In the genomic region with DNA sequence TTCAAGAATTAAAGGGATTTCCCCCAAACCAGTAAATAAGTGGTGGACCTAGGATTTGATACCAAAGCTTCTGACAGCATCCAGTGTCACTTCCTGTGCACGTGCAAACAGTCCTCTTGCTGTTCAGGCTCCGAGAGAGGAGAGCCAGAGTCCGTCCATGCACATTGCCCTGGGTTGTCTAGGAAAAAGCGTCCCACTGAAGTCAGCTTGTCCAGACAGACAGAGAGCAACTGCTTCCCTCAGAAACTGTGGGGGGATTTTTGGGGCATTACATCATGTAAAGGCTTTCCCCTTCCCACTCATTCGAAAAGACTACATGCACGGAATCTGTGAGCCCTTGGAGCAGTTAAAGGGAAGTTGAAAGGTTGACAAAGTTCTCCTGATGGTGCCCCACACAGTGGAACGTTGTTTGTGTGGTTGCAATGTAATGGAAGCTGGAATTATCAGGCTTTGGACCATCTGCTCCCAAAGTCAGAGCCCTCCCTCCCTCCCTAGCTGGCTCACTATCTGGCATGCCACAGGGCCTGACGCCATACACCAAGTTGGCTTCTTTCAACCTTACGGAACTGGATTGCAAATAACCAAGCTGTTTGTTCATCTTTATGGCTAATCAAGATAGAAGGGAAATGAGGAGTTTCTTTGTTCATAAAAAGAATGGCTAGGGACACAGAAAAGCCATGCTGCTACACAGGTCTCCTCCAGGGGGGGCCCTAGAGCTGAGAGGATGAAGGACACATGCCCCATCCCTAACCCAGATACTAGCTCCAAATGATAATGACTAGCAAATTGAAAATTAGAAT, we compare ENCODE assay signal across 8 mouse cellular contexts. TPM values are rescaled to one million over a fixed set of nuclear protein-coding genes. Genes with fewer than 3 reads are reported as not detected.
DNase-seq lines count a peak whose midpoint lies in the region; ATAC-seq lines count a peak whose summit lies in the region.

No protein-coding gene starts in this region.

- WGBS in heart, embryonic 14.5 days = 36% methylated on average over 9 of the region's 9 CpGs
- WGBS in limb, embryonic 13.5 days = 47% methylated on average over 9 of the region's 9 CpGs

- no peak overlapping the region for H3K4me2 ChIP-seq in heart, embryonic 14.5 days (ENCODE audit: low read length)
- no peak overlapping the region for H3K4me2 ChIP-seq in limb, embryonic 13.5 days (replicated peaks)

- H3K4me3 ChIP-seq in heart, embryonic 14.5 days (ENCODE audit: control insufficient read depth in 1 of 2, insufficient read depth in 1 of 2, low read depth in 1 of 2, low read length in 2 of 2) = no peak overlapping the region
- no peak overlapping the region for H3K4me3 ChIP-seq in limb, embryonic 13.5 days

- no peaks in the 10 kb centered on the region for H3K36me3 ChIP-seq in heart, embryonic 14.5 days (ENCODE audit: control insufficient read depth, insufficient read depth, low read length)
- 0 out of 2 replicates have a peak, but pooled peaks cover 3% of the 10 kb centered on the region for H3K36me3 ChIP-seq in limb, embryonic 13.5 days

- H3K9me3 ChIP-seq in heart, embryonic 14.5 days (ENCODE audit: control insufficient read depth, low read length) = no peaks in the 10 kb centered on the region
- no peaks in the 10 kb centered on the region for H3K9me3 ChIP-seq in limb, embryonic 13.5 days

- DNase-seq in cerebellum, adult 9-10 months = peak; percentile 9
- no peak for DNase-seq in cerebellum, adult 11-12 months
- DNase-seq in A20 (ENCODE audit: low read depth, low spot score) (peak; percentile 62), MN1 (ENCODE audit: low spot score) (no peak)
- peak; percentile 64 for DNase-seq in brain, adult 2 months (ENCODE audit: low read depth, low spot score)
- DNase-seq in retina, embryonic 14.5 days (ENCODE audit: low spot score) = peak; percentile 66

- no peak for ATAC-seq in heart, embryonic 14.5 days (ENCODE audit: insufficient number of reproducible peaks, insufficient read depth, low FRiP score, low read depth)
- no peak for ATAC-seq in limb, embryonic 13.5 days (ENCODE audit: low FRiP score, low read depth)

- no peaks in the 10 kb centered on the region for H3K27me3 ChIP-seq in heart, embryonic 14.5 days (ENCODE audit: control insufficient read depth, insufficient read depth, low read length)
- no peaks in the 10 kb centered on the region for H3K27me3 ChIP-seq in limb, embryonic 13.5 days

- peaks cover 20 to 33% of the 10 kb centered on the region in 2 experiments for H3K4me1 ChIP-seq in heart, embryonic 14.5 days (ENCODE audit: control insufficient read depth in 2 of 2, insufficient read depth in 2 of 2, low read length in 2 of 2)
- peaks cover 73% of the 10 kb centered on the region for H3K4me1 ChIP-seq in limb, embryonic 13.5 days

- no peak overlapping the region for H3K9ac ChIP-seq in heart, embryonic 14.5 days (ENCODE audit: low read length)
- H3K9ac ChIP-seq in limb, embryonic 13.5 days = no peak overlapping the region

- H3K27ac ChIP-seq in heart, embryonic 14.5 days (replicated peaks in 1 of 2; ENCODE audit: control insufficient read depth in 1 of 2, insufficient read depth in 1 of 2, low read depth in 2 of 2, low read length in 2 of 2) = peak overlapping the region; percentile 68 to 82
- H3K27ac ChIP-seq in limb, embryonic 13.5 days = peak overlapping the region; percentile 63

RNA-seq across cellular contexts. Expression of a gene that starts 37.9 kb away (rescaled TPM):
- 7.0 and 7.6 TPM in 2 replicates for polyA plus RNA-seq in heart, embryonic 14.5 days (2014; fragmentation: Nextera tagmentation; extraction: Ambion mirVana)
- 14.6 and 16.2 TPM in 2 replicates for polyA plus RNA-seq in limb, embryonic 13.5 days (2015; fragmentation: Nextera tagmentation; extraction: Ambion mirVana)

Comparison
In these comparisons a context has a peak if more than half of its experiments do, and no peak if none do; other contexts are left out.
1. DNase-seq: peak in cerebellum, adult 9-10 months (single experiment), A20 (single experiment), brain, adult 2 months (single experiment) and retina, embryonic 14.5 days (single experiment); none in cerebellum, adult 11-12 months (single experiment) and MN1 (single experiment).